Mouse (Mus musculus) R1 (cell line): ENCODE results near the gene Lgr5.
A peak's percentile ranks its signal among the peaks of the same experiment; 100 is the strongest.

Experiments used
- DNase-seq: peaks from one replicate; pipeline ENCODE4 v3.0.0-alpha.2; 2018; ENCODE audit warnings: low read depth, low spot score

Gene Lgr5

DNA sequence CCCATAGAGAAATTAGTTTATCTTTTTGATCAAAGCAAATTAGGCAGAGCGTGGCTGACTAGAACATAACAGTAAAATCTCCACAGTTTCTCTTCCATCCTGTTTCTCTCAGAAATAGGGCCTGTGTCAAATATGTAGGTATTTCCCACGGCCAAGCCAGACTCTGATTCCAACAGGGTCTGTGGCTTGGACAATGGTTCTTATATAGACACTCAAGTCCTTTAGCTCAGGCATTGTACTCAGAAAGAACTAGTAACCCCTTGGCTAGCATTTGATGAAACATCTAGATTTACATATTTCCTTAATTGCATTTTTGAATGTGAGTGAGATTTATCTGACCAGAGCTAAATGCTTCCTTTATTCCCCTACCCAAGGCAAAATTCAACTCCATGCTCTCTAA is 17.0 kb downstream of the Lgr5 start:
- DNase-seq, result no peak

DNA sequence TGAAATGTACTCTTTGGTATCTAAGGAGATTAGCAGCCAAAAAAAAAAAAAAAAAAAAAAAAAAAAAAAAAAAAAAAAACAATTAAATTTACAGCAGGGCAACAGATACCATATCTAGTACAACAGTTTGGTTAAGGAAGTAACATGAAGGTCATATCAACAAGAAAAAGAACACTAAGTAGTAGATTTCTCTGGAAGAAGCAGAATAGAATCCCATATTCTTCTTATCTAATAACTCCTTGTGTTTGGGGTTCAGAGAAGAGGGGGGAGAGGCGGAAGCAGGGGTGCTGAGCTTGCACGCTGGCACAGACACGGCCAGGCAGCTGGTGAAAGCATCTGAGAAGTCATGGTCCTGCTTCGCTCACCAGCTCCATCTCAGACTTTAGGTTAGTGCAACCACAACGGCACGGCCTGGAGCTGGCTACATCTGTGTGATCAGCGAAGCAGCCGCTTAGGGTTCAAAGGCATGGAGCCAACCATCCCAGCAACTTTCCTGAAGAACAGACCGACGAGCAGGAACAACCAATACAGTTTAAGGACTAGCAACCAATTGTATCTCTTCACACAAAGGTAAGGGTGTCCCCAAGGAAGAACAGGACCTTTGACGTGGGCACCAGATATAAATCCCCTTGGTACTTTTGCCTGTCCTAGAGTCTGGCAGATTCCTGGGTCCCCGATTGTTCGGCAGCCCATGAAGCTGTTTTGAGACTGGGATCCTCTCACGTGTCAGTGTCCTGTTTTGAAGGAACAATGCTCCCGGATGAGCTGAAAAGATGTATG is 17.7 kb downstream of the Lgr5 start, which contains the start of gene A930009A15Rik:
Gene A930009A15Rik (plus strand): TSS at position 275 of the 780 bp plus-strand sequence.
- no peak for DNase-seq

DNA sequence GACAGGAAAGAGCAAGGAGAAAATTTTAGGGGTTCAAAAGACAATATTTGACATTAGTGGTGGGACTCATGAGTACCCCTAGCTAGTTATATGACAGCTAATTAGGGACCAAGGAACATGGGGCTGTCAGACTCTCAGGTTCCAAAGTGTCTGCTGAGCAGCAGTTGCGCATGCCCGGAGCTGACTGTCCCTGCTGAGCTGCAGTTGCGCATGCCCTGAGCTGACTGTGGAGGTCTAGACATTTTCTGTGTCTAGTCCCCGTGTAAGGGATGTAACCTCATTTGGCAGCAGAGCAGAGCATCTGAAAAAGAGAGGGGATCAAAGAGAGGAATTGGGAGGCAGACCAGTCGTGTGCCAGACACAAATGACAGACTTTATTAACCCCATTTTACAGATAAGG is 23.6 kb downstream of the Lgr5 start:
- DNase-seq, result no peak

DNA sequence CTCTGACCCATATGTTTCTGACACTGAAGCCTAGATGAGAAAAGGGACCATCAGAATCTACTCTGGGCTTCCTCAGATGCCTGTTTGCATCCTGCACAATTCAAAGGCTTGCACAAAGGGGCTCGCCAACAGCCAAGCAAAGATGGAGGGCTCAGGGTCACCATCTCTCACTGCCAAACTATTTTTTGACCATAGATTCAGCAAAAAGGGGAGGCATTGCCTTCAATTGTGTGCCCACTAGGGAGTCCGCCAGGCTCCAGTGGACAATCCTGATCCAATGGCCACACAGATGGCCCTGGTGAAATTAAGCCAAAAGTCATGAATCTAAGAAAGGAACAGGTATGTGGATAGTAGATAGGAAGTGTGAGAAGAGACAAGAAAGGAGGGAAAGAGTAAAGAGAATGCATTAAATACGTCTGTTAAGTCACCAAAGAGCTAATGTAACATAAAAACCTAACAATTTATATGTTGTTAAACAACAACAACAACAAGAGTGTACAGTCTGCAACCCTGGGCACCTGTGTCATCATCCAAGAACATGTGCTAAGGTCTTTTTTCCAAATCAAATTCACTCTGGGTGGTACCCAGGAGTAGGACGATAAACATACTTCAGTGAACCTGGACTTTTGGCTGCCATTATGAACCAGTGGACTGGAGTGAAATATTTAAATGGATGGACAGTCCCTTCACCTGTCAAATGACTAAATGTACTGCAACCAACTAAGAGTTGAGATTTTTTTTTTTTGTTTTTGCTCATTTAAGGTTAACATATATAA is 24.5 kb downstream of the Lgr5 start:
- DNase-seq, result no peak

DNA sequence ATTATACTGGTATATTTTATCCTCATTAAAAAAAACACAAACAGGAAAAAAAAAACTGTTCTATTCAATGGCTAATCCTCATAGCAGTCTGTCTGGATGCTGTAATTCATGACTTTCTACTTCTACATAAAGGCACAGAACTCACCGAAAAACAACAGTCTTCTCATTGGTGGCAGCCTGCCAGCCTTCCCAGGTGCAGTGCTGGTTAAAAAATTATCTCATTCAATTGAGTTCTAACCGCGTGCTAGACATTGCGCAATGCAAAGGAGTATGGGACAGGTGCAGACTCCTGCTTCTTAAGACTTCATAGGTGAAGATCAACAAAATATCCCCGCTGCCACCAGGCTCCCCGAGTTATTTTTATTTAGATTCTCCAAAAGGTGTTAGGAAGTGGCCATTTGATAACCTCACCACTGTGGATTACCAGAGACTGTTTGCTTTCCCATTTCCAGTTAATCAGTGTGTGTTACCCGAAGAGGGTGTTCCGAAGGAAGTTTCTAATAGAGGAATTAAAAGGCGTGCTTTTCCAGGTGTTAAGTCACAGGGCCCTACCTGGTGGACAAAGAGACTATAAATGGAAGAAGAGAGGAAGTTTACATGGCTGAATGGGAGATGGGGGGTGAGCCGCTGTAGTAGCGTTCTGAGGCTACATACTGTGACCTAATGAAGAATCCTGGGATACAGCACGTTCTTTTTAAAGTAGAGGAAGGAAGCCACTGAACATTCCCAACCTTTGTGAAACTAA is 26.3 kb downstream of the Lgr5 start:
- DNase-seq, result no peak

DNA sequence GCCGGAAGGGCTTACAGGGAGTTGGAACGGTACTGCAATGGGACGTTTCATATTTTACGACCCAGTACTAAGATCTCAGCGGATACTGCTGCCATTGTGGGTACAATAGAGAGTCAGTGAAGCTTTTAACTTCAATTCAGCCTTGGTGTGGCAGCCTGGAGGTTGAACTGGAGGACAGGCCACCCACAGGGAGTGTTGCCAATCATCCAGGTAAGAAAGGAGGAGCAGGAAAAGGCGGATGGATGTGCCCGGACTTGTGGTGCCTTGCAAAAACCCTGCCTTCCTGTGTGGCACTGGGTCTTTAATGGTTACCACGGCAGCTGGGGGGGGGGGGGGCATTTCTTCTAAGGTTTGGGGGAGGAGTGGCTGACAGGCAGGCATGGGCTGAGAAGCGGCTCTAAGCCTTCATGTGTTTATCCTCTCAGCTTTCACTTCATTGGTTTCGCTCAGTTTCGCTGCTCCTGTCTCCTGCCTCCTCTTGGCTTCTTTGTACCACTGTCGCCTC is 30.8 kb downstream of the Lgr5 start:
- peak; percentile 52 for DNase-seq

DNA sequence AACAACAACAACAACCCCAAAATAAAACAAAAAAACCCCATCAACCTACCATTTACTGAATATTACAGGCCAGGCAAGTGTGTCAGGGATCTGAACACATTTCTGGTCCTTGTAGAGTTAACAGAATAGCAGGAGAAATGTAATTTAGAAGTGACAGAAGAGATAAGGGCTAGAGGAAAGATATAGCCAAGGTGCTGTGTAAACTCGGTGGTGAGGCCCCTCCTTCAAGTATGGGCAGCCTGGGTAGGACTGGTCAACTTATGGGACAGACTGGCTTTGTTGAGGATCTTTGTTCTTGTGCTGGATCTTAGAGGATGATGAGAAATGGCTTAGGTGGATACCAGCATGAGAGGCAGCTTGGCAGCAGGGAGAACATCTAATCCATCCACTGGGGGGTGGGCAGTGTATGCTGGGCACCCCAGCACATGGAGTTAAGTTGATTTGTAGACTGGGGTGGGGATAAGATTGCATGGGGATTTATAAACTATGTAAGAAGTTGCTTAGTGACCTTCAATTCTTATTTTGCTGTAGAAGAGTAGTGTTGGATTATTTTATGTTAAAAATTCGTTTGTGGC is 32.3 kb downstream of the Lgr5 start:
- DNase-seq, result no peak

DNA sequence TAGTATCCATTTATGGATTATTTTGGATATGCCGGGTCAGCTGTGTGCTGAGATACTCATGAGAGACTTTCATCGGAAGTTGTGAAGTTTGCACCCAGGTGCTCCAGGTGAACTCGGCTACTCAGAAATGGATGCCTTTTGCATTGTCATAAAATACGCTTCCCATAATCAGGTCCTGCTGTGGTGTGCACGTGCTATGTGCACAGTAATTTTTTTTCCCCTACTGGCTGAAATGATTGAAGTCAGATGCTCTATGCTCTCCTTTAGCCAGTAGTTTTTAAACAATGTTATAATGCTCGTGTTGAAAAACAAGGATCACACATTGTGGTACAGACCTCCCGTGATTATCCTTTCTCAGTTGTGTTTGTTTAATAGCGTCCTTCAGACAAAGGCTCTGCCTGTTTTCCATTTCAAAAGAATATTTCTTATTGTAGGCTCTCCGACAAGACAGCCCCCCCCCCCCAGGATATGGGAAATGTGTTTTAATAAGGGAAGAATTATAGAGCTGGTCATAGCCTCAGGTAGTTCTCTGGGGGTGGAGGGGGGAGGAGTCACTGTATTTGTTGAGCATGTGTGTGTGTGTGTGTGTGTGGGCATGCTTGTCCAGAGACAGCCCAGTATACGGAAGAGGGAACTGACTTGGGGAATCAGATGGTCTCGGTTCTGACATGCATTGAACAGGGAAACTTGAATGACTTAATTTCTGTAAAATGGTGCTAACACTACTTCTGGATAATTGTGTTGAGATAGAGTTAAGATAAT is 34.0 kb downstream of the Lgr5 start:
- DNase-seq, result no peak

DNA sequence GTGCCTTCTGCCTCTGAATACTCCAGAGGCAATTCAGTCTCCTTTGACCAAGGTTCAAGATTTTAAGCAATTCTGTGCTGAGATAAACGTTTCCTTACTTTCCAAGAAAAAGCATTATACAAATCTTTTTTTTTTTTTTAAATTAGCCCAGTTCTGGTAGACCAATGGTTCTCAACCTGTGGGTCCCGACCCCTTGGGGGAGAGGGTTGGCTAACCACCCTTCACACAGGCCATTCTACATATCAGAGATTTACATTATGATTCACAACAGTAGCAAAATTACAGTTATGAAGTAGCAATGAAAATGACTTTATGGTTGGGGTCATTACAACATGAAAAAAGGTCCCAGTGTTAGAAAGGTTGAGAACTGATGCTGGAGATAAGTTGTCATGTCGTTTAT is 36.5 kb downstream of the Lgr5 start:
- no peak for DNase-seq

DNA sequence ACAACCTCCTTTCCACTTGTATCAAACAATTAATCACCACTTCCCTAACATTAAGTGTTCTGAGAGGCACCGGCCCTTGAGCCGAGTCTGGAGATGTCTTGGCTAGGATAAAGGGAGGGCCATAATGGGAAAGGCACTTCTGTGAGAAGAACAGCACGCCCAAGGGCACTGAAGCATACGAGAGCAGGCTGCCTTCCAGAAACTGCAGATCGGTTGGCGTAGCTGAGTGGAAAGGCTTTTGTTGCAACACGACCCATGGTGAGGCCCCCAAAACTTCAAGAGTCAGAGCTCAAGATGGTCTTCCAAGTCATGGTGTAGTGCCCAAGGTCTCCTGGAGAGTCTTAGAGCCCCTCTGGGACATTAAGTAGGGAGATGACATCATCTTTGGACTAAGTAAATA is 37.3 kb downstream of the Lgr5 start:
- DNase-seq, result no peak

DNA sequence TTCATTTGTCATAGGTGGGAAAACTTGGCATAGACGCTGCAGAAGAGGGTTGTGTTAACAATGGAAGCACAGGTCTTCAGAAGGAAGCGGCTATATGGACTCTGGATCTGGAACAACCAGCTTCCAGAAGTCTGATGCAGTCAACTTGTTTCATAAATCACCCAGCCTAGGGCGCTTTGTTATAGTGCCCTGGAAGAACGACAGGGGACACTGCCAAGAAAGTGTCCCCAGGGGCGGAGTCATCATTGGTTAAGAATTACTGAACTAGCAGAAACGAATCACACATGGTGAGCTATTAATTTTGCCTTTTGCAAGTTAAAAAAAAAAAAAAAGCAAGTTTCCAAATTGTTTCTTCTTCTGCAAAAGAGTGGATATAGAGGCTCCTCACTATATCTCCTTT is 44.7 kb downstream of the Lgr5 start:
- DNase-seq, result no peak

DNA sequence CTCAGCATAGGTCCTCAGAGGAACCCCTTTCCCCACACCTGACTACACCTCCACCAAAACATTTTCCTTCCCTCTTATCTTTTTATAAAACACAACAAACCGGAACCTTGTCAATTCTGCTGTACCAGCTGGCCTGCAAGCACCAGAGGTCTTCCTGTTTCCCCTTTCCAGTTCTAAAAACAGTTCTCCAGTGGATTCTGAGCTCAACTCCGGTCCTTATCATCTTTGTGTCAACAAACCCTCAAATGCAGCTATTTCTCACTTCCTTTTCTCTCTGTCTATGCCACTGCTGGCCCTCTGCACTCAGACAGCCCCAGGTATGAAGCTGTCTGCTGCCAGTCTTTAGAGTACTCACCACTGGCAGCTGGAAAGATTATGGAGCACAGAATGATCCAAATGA is 56.8 kb downstream of the Lgr5 start:
- no peak for DNase-seq

DNA sequence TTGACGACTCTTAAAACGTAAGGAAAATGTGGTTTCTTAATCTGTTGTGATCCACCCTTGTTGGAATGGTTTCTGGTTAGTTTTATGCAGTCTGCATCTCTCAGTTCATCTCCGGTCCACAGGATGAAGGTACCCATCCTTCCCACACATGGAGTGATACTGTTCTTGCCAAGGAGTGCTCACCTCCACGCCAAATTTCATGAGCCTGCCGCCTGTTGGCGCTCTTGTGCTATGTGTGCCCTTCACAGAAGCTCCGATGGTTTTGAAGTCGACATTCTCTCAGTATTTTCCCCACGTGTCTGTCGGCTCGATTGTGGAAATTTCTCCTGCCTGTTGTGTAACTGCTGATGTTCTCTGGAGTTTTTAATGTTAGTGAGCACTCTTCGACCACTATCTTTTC is 57.8 kb downstream of the Lgr5 start:
- DNase-seq, result peak; percentile 12

DNA sequence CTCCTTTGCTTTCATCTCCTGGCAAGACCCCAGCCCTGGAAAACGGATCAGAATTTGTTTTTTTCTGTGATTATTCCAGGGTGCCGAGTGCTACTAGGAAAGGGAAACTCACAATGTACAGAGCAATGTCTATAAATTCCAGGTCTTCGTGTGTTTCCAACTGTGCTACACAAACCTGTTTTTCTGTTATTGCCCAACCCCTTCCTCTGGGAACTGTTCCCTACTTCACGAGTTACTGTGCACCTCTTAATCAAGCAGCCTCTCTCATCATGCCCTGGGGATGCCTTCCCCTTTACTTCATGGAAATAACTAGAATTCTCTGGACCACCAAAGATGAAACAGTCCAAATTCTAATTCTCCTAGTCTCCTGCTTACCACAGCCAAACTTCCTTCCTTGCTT is 58.7 kb downstream of the Lgr5 start:
- no peak for DNase-seq

DNA sequence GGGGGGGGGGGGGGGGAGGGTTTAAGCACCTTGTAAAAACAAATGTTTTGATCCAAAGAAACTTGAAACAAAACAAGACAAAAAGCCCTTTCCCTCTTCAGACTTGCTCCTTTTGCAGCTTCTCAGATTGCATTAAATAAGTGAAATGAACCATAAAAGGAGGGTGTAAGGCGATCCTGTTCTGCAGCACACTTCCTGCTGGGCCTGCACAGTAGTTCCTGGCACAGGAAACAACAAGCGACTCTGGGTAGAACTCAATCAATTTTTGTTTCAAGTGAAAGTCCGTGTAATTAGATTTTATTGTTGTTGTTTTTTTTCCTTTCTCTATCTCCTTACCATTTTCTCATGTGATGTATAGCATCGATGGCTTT is 66.5 kb downstream of the Lgr5 start:
- no peak for DNase-seq

DNA sequence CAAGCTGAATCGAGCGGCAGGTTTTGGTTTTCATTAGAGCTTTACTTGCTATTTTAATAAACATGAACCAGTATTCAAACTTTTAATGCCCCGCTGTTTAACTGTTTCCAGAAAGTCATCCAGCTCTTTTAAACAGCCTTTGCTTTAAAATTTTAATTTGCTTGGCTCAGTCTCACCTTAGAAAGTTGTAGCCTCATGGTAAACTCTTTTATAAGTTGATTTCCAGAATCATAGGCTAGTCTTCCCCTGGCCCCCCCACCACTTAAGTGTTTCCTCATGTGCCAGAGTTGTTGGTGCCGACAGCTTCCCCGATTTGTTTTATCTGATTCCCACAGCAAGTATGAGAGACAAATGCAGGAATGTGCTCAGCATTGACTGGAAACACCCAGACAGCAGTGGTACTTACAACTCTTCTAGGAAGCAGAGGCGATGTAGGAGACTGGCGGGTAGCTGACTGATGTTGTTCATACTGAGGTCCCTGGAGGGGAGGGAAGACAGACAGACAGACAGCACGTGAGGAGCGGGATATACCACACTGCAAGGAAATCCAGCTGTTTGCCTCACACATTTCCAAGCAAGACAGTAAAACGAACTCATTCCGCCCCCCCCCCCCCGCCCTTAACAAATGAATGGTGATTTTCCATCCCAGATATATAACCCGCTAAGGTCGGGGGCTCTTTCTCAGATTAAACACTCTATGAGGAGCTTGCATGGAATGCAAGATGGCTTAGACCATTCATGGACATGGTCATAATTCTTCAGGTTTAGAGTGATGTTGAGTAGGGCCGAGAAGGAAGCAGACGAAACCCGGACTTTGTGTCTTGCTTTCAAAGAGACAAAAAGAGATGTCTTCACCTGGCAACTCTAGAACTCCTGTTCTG is 67.1 kb downstream of the Lgr5 start:
- peak; percentile 17 for DNase-seq

DNA sequence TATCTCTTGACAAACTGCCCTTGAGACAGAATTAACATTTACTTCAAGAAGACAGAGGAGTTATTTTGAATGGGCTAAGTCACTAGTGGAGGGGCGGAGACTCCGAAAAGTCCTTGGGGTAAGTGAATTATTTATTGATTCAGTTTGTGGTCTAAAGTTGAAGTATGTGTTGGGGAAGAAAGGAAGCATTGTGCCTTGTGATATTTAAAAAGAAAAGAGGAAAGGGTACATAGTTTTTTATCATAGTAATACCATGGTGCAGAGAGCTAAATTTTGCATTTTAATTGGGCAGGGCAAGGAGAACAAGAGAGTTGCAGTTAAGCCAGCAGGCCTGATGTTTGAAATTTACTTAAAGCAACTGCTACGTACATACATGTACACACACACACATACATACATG is 68.7 kb downstream of the Lgr5 start:
- DNase-seq, result no peak

DNA sequence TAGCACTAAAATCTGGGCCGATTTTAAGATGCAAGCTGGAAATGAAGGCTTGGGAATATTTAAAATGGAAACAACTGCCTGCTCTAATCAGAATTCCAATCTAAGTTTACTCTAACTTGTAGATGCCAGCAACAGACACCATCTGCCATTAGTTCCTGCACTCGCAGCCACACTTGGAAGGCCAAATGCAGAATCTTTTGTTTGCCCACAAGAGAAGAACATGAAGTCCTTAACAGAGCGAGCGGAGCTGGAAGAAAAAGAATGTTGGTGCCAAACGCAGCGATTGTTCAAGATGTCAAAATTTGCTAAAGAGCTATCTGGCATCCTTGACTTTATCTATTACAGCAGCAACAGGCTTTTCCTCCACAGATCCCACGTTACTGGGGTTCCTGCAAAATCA is 72.1 kb downstream of the Lgr5 start:
- DNase-seq, result no peak

DNA sequence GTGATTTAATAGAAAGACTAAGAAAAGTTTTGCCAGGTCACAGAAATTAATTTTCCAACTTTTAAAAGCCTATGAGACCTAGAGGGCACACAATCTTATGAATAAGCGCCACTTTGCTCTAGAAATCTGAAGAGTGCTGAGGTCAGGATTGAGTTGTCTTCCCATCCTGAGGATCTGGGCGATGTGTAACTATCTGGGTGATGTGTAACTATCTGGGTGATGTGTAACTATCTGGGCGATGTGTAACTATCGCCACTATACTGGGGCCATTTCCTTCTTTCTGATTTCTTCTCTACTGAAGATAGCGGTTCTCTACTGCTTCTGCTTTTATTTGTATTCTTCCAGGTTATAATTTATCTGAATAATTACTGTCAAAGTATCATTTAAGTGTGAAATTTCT is 76.6 kb downstream of the Lgr5 start:
- DNase-seq, result no peak

DNA sequence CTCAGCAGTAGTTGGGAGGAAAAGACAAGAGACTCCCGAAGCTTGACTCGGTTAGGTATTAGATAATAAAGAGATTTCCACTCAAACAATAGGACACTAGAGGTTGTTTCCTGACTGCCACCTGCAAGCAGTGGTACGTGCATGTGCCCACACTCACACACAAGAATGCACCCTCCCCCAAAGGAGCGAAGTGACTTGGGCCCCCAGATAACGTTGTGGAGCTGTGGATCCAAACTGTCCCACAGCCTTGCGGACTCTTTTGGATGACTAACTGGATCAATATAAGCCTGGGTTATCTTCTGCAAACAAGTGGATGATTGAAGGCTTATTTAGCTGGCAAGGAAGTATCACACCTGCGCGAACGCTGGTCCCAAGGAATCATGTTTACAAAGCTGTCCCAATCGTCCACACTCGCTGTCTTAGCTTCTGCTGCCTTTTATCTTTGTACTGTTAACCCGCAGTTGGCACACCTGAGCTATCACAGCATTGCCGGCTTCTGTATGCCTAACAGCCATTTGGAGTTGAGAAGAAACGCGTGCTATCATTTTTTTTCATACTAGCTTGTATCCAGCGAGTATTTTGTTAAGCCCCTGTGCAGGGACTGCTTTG is 81.8 kb downstream of the Lgr5 start:
- no peak for DNase-seq
